Mouse (Mus musculus) liver, postnatal 0 days (tissue): ENCODE data around the gene Cdc6. TPM values are rescaled to one million over a fixed set of nuclear protein-coding genes. Genes with fewer than 3 reads are reported as not detected.
A peak's percentile ranks its signal among the peaks of the same experiment; 100 is the strongest.

Source experiments
- ATAC-seq: fragments of 200-750 bp; cut with Nextera tagmentation; 2 replicates; pipeline ENCODE4 v1.8.0; 2017; ENCODE audit warnings: mild to moderate bottlenecking, moderate library complexity
- DNase-seq: peaks from one replicate; pipeline ENCODE4 v3.0.0-alpha.2; 2016
- H3K27ac ChIP-seq: fragments of 300-500 bp; sonication (generic); 2 replicates; pipeline ENCODE4 v1.5.1; 2014; ENCODE audit warnings: antibody characterized with exemption, moderate library complexity, mild to moderate bottlenecking, low read depth
- H3K27me3 ChIP-seq: fragments of 300-500 bp; sonication (generic); 2 replicates; pipeline ENCODE4 v1.6.1; 2014; ENCODE audit warnings: low read length, control low read depth, mixed read lengths; ENCODE audit not compliant: insufficient read depth
- H3K36me3 ChIP-seq: fragments of 300-500 bp; sonication (generic); replicated peaks from 2 replicates; pipeline ENCODE4 v1.6.1; 2014; ENCODE audit warnings: mild to moderate bottlenecking, control low read depth, low read length, moderate library complexity, mixed read lengths; ENCODE audit not compliant: insufficient read depth
- H3K4me1 ChIP-seq: fragments of 300-500 bp; sonication (generic); 2 replicates; pipeline ENCODE4 v1.6.1; 2014; ENCODE audit warnings: antibody characterized with exemption, mild to moderate bottlenecking, control low read depth; ENCODE audit not compliant: insufficient read depth
- H3K4me2 ChIP-seq: fragments of 300-500 bp; sonication (generic); 2 replicates; pipeline ENCODE4 v1.6.1; 2014; ENCODE audit warnings: low read depth, mild to moderate bottlenecking, low read length, moderate library complexity, mixed read lengths
- H3K4me3 ChIP-seq: fragments of 300-500 bp; sonication (generic); 2 replicates; pipeline ENCODE4 v1.5.1; 2014; ENCODE audit warnings: low read depth, low read length
- H3K9ac ChIP-seq: fragments of 300-500 bp; sonication (generic); replicated peaks from 2 replicates; pipeline ENCODE4 v1.6.1; 2014; ENCODE audit warnings: mild to moderate bottlenecking, moderate library complexity
- H3K9me3 ChIP-seq: fragments of 300-500 bp; sonication (generic); 2 replicates; pipeline ENCODE4 v1.6.1; 2016; ENCODE audit warnings: mild to moderate bottlenecking, control low read depth, low read length, mixed read lengths
- CTCF ChIP-seq: sonication (generic); IDR thresholded peaks from 2 replicates; pipeline ENCODE4 v1.5.1; 2016; ENCODE audit warnings: antibody characterized with exemption, low read depth
- EP300 ChIP-seq: IDR thresholded peaks from 2 replicates; pipeline ENCODE4 v1.6.1; 2016; ENCODE audit warnings: antibody characterized with exemption, low read depth, mild to moderate bottlenecking
- WGBS: fragments of 180-500 bp; shearing (Covaris S2); extraction: QIAGEN DNeasy Blood & Tissue Kit; methylation state at CpG from one replicate; pipeline ENCODE4 v1.1.7; 2014; ENCODE audit not compliant: insufficient replicate concordance; 5-methylcytosine and 5-hydroxymethylcytosine counted together
- polyA plus RNA-seq: library from polyadenylated mRNA; unstranded; fragments of >200 nt; fragmentation: Nextera tagmentation; extraction: Ambion mirVana; gene quantifications from 2 replicates; pipeline ENCODE4 v1.2.1, GENCODE M21; 2015

Gene Cdc6
- polyA plus RNA-seq, 1 experiment from 2014 or later: 22.3 TPM

DNA sequence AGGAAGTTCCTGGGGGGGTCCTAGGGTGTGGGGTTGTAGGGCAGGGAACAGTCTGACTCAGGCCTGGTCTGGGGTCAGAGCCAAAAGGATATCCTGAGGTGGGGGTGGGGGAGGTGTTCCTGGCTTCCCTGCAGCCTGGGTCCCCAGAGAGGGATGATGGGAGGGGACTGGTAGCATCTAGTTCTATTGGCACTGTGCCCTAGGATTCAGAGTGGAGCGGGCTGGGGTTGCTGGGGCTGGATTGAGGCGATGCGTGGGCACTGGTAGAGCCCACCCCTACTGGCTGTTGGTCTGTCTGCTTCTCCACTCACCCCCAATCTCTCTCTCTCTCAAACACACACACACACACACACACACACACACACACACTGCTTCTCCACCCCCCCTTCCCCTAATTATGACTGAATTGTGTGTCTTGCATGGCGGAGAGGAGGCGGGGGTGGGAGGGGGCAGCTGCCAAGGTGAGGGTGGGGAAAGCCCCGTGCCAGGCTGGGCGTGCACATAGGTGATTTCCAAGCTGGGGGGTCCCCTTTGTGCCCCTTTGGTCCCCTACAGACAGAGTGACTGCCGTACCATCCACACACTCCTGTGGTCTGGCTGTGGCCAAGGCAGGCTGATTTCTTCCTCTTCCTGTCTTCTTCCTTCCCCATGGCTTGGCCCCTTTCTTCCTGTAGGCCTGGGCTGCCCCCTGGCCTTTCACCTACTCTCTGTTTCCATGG lies 35.5 kb downstream of the Cdc6 start:
- 64% methylated on average over 5 of the region's 8 CpGs for WGBS

GRCm38 (mm10) chr11:98943741-98944461 lies 36.3 kb downstream of the Cdc6 start:
- peaks cover 1% of the 10 kb centered on the region; the same call in 1 of the 2 replicates for H3K27me3 ChIP-seq
- WGBS: 25% methylated on average over 14 of the region's 14 CpGs
- no peak overlapping the region for H3K4me3 ChIP-seq
- no peaks in the 10 kb centered on the region for H3K9me3 ChIP-seq
- peak overlapping the region; percentile 44 for H3K9ac ChIP-seq
- H3K4me2 ChIP-seq: peak overlapping the region; percentile 83
- no peaks in the 10 kb centered on the region for H3K36me3 ChIP-seq
- ATAC-seq: no peak
- TF ChIP-seq EP300: no peak
- TF ChIP-seq CTCF: no peak
- no peak for DNase-seq
- peaks cover 88% of the 10 kb centered on the region for H3K4me1 ChIP-seq
- H3K27ac ChIP-seq: peak overlapping the region; percentile 77

More for the DNA sequence above, 35.5 kb downstream of the Cdc6 start:
- Histone ChIP-seq H3K9ac (peak overlapping the region; percentile 44), H3K27me3 (peaks cover 3% of the 10 kb centered on the region; the same call in 1 of the 2 replicates), H3K4me3 (peak overlapping the region; percentile 35; the same call in 1 of the 2 replicates), H3K27ac (peak overlapping the region; percentile 77), H3K4me1 (peaks cover 88% of the 10 kb centered on the region), H3K9me3 (no peaks in the 10 kb centered on the region), H3K4me2 (peak overlapping the region; percentile 83), H3K36me3 (no peaks in the 10 kb centered on the region)
- no peak for TF ChIP-seq CTCF
- no peak for TF ChIP-seq EP300
- DNase-seq (no peak), ATAC-seq (peak; percentile 3; the same call in 1 of the 2 replicates)

DNA sequence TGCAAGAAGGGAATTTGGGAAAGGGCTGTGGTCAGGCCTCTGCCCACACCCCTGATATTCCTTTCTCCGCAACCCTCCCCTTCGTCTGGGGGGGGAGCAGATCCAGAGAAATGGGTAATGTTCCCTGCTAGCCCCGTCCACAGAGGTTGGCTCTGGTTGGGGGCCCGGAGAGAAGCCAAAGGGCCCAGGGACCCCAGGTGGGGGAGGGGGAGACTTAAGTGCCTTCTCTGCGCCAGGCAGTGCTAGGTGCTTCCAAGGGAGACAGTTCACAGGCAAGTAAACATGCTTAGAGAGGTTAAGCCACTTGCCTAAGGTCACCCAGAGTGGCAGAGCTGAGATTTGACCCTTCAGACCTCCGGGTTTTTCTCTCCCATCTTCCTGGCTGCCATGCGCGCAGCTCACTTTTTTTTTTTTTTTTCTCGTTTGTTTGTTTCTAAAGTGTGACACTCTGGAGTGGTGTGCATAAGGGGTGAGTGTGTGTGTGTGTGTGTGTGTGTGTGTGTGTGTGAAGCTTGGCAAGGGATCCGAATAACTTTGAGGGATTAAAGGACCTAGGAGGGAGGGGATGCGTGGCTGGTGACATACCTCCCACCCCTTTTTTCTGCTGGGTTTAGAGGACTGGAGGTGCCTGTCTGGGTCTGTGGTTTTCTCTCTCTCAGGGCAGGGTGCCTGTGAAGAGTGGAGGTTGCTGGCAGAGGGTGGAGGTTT lies 37.5 kb downstream of the Cdc6 start:
- no peak for ATAC-seq
- H3K4me2 ChIP-seq: peak overlapping the region; percentile 83
- H3K27me3 ChIP-seq: no peaks in the 10 kb centered on the region
- H3K9ac ChIP-seq: 0 out of 2 replicates have a peak overlapping the region, but pooled peaks have one; percentile 18
- 44% methylated on average over 11 of the region's 11 CpGs for WGBS
- no peaks in the 10 kb centered on the region for H3K36me3 ChIP-seq
- no peak for TF ChIP-seq EP300
- no peak for TF ChIP-seq CTCF
- peak overlapping the region; percentile 77 for H3K27ac ChIP-seq
- H3K4me3 ChIP-seq: no peak overlapping the region
- H3K9me3 ChIP-seq: no peaks in the 10 kb centered on the region
- peaks cover 88% of the 10 kb centered on the region for H3K4me1 ChIP-seq
- DNase-seq: no peak

DNA sequence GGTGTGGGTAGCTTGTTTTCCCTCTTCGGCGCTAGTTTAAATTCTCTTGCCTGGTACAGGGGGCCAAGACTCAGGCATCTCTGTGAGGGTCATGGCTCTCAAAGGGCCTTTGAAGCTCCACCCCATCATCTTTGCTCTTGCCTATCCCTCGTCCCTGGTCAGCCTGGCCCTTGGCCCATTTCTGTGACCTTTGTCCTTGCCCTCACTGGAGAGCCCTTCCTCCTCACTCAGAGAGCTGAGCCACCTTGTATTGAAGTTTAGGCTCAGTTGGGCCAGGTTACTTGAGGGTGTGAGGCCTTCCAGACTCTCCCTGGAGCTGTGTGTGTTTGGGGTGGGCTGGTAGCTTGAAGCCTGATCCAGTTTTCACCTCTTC lies 38.0 kb downstream of the Cdc6 start:
- H3K4me1 ChIP-seq: peaks cover 88% of the 10 kb centered on the region
- no peak overlapping the region for H3K4me3 ChIP-seq
- H3K9ac ChIP-seq: no peak overlapping the region
- peak overlapping the region; percentile 83 for H3K4me2 ChIP-seq
- WGBS: 46% methylated on average over 3 of the region's 3 CpGs
- H3K9me3 ChIP-seq: no peaks in the 10 kb centered on the region
- DNase-seq (peak; percentile 81), ATAC-seq (peak; percentile 46)
- H3K36me3 ChIP-seq: no peaks in the 10 kb centered on the region
- peak overlapping the region; percentile 77 for H3K27ac ChIP-seq
- H3K27me3 ChIP-seq: no peaks in the 10 kb centered on the region
- TF ChIP-seq EP300 (no peak), CTCF (no peak)

- no peak for DNase-seq
- Histone ChIP-seq H3K27ac (peak overlapping the region; percentile 37), H3K27me3 (no peaks in the 10 kb centered on the region), H3K36me3 (no peaks in the 10 kb centered on the region), H3K4me1 (peaks cover 83% of the 10 kb centered on the region), H3K9ac (no peak overlapping the region; the same call in 1 of the 2 replicates), H3K9me3 (no peaks in the 10 kb centered on the region), H3K4me2 (peak overlapping the region; percentile 34), H3K4me3 (no peak overlapping the region)
- WGBS: 15% methylated on average over 18 of the region's 18 CpGs
- TF ChIP-seq EP300 (0 out of 2 replicates have a peak, but pooled peaks have one; percentile 24), CTCF (no peak)
- peak; percentile 26 for ATAC-seq
Observed at GRCm38 (mm10) chr11:98947969-98948569, 40.5 kb downstream of the Cdc6 start.
